Mouse (Mus musculus) embryonic fibroblast, embryonic 13.5 days (primary cell): ENCODE measurements around the gene Myh10.

ENCODE experiments used
- CTCF ChIP-seq: IDR thresholded peaks from 2 replicates; pipeline ENCODE4 v1.5.1; 2011; ENCODE audit warnings: mild to moderate bottlenecking, control low read depth, low read length, moderate library complexity, borderline replicate concordance; ENCODE audit not compliant: insufficient read depth
- POLR2A ChIP-seq: IDR thresholded peaks from 2 replicates; pipeline ENCODE4 v1.6.1; 2011; ENCODE audit warnings: low read depth, mild to moderate bottlenecking, control low read depth, low read length, moderate library complexity

DNA sequence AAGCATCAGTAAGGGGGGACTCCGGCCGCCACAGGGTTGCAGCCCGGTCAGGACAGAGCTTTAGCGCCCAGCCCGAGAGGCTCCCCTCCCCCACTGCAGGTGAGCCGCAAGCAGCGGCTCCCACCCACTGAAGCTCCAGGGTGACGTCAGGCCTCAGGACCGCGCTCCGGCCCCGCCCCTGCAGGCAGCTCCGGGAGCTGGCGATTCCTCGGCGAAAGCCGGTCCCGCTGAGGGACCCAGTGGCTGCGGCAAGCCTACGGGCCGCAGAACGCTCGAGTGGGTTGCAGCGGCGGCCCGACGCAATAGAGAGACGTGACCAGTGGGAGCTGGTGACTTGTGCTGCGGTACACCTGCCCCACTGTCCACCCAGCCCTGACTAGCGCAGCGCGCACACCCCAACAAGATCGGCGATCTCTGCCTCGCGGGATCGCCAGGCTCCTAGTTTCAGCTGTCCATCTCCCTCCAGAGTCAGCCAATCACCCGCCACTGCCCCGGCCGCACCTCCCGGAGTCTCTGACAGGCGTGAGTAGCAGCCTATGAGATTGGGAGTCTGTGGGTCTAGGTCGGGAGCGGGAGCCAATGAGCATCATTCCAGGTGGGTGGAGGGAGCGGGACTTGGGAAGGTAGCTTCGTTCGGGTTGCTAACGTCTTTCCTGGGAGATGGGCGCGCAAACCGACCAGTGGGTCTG is at the start of gene Myh10:
- TF ChIP-seq CTCF (no peak), POLR2A (peak; percentile 91)
